Mouse (Mus musculus) cerebellum, postnatal 10 days (tissue): ENCODE measurements around the gene Adam6a.
"Not testable (repeated sequence)": the region's sequence is repeated elsewhere in the genome, so short reads cannot be mapped to it uniquely, and the experiment has no call there.

Experiments used
- DNase-seq, 2 experiments: peaks; one replicate each; pipeline ENCODE4 v3.0.0; 2021; ENCODE audit warnings: mixed read lengths in 2 of 2

Gene Adam6a

GRCm38 (mm10) chr12:113543608-113544007 is at the start of gene Adam6a:
Gene Adam6a, plus strand, starts transcription at chr12:113543908.
- not testable (repeated sequence) for DNase-seq

- DNase-seq, result no peak
Measured at GRCm38 (mm10) chr12:113525901-113526300, 17.8 kb upstream of the Adam6a start.

GRCm38 (mm10) chr12:113578241-113578640 is 34.5 kb downstream of the Adam6a start:
- peak; percentile 1 to 9 for DNase-seq

GRCm38 (mm10) chr12:113588001-113588400 is 44.3 kb downstream of the Adam6a start:
- DNase-seq, result no peak
